Mouse (Mus musculus): Measurements from ENCODE around the gene Ndufb5.
"Not testable (repeated sequence)": the region's sequence is repeated elsewhere in the genome, so short reads cannot be mapped to it uniquely, and the experiment has no call there.

Ndufb5 gene

DNA sequence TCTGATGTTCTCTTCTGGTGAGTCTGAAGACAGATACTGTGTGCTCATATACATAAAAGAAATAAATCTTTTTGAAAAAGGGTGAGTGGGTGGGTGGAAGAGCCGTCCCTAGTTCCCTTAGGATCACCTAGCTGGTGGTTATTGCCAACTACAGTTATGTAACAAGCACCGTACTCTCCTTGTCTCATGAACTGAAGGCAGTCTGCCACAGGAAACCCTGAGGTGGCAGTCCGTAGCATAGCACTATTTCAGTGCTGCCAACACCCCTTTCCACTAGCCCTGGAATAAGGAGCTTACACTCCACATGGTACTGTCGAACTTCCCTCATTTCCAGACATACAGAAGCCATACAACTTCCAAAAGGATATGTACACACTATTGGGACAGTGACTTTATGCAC, 8.9 kb upstream of the Ndufb5 start:
- DNase-seq (ENCODE audit: low read depth), result no peak

DNA sequence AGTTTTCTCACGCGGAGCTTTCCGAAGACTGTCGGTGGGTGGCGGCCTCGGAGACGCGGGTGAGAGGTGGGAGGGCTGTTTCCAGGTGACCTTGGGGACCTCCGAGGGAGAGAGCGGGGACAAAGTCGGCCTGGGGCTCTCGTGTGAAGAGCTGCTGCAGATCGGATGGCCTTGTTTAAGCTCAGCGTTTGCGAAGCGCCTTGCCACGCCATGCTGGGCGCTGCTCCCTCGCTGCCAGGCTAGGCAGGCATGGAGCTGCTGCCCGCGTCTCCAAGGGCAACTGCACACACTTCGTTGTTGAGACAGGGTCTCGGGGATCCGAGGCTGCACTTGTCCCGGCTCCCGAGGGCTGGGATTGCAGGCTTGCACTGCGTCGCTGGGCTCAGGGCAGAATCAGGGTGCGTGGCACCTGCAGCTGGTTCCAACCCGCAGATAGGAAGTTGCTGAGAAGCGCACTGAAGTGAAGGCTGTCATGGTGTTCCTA, 424 bp downstream of the Ndufb5 start, which contains the start of gene Mrpl47:
TSS of gene Mrpl47 (minus strand) at position 434 of the 484 bp plus-strand sequence.
- no peak for DNase-seq (ENCODE audit: low read depth)

DNA sequence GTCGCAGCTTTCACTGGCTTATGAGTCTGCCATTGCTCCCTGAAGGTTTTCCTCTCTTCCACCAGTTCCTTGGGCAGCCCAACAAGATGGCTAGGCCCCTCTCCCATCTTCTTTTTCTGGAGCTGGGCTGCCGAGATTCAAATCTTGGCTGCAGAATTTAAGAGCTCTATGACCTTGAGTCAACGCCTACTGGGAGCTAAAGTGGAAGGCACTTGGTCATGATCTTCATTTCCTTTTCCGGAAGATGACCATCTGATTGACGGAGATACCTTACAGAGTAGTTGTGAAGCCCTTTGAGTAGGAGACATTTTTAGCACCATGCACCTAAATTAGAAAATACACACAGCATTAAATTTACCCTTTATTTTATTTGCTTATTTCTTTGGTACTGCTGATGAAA, 1.8 kb downstream of the Ndufb5 start:
- DNase-seq (ENCODE audit: low read depth), result no peak

DNA sequence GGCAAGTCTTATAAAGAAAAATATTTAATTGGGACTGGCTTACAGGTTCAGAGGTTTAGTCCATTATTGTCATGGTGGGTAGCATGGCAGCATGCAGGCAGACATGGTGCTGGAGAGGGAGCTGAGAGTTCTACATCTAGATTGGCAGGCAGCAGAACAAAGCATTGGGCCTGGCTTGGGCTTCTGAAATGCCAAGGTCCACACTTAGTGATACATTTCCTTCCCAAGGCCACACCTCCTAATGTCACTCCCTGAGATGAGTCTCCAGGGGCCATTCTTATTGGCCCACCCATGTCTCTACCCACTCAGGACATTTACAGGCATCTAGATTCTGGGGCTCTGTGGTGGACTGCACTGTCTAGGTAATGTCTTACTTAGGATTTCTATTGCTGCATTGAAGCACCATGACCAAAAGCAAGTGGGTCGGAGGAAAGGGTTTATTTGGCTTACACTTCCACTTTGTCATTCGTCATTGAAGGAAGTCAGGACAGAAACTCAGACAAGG, 5.5 kb downstream of the Ndufb5 start:
- no peak for DNase-seq (ENCODE audit: low read depth)

DNA sequence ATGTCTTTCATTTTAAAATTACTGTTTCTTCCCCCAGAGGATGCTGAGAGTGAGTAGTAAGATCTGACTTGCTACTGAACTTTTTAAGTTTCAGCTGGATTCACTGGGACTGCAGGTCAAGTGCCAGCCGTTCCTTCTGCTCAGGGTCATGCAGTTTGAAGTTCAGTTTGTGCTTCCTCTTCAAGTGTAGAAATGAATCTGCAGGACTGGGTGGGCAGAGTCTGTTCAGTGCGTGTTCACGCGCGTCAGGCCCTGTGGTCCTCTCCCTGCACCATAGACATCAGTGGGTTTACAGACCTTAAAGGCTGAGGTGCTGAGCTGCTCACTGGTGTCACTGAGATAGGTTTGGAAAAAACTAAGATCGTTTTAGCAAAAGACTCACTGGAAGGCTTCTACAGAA, 8.2 kb downstream of the Ndufb5 start:
- no peak for DNase-seq (ENCODE audit: low read depth)

DNA sequence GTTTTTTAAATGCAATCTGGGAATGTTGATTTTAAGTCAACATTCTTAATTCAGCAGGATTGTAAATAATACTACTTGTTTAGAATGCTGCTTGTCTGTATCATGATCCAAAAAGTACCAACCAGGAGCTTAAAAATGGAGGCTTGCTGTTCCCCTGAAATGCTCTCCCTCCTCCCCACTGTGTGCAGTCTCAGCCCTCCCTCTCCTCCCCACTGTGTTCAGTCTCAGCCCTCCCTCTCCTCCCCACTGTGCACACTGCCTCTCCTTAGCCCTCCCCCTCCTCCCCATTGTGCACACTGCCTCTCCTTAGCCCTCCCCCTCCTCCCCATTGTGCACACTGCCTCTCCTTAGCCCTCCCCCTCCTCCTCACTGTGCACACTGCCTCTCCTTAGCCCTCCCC, 8.6 kb downstream of the Ndufb5 start:
- DNase-seq (ENCODE audit: low read depth), result not testable (repeated sequence)

DNA sequence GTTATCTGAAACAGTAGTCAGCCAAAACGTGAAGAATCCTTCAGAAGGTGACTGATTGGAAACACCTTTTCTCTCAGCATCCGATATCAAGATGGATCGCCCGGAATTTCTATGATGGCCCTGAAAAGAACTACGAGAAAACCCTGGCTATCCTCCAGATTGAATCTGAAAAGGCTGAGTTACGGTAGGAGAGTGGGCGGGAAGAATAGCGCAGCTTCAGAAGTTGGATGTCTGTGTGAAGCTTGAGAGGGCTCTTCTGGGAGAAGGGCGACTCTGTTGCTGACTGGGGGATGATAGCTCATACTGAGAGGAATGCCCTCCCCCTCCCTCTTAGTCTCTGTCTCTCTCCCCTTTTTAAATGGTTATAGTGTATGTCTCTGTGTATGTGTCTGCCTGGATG, 11.6 kb downstream of the Ndufb5 start:
- DNase-seq (ENCODE audit: low read depth), result no peak

DNA sequence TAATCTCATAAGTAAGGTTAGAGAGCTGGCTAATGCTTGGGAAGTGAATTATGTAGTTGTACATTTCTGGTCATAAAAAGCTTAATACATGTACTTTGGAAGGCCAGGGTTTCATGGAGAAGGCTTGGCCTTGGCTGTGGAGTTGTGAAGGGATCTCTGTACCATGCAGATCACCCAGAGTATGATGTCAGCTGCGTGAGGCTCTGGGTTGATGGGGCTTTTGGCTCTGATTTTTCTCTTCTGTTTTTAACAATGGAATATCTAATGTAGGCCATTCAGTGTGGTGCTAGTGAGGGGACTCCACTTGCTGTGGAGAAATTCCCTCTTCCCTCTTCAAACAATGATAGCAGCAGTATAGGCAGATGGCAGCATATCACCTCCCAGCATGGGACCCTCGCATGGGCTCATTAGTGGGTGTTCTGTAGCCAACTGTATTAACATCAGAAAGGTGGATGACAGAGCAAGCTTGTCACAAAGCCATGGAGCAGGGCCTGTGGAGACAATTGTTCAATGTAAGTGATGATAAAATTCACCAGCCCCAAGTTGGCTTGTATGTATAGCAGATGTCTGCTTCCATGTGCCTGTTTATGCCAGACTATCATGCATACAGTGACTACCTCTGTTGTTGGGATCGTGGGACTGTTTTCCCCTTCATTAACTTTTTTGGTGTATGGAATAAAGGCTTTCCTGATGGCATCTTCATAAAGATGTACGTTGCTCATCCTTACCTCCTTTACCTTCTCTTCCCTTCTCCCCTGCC, 13.2 kb downstream of the Ndufb5 start:
- DNase-seq (ENCODE audit: low read depth), result no peak

DNA sequence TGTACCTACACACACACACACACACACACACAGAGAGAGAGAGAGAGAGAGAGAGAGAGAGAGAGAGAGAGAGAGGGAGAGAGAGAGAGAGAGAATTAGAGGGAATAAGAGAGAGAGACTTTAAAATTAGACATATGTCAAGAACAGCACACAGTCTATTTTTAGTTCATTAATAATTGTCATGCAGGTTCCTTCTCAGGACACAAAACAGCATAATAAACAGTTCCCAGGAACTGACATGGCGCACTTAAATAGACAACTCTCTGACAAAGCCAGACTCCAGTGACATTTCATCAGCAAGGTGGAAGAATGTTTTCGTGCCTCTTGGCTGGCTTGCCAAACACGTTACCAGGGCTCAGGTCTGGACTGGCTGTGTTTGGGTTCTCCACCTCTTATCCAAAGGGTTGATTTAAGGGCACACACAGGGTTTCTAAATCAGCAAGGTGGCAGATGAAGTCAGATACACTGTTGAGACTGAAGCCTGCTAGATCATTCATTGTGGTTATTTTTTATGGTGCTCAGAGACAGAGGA, 17.7 kb downstream of the Ndufb5 start:
- DNase-seq (ENCODE audit: low read depth), result no peak

DNA sequence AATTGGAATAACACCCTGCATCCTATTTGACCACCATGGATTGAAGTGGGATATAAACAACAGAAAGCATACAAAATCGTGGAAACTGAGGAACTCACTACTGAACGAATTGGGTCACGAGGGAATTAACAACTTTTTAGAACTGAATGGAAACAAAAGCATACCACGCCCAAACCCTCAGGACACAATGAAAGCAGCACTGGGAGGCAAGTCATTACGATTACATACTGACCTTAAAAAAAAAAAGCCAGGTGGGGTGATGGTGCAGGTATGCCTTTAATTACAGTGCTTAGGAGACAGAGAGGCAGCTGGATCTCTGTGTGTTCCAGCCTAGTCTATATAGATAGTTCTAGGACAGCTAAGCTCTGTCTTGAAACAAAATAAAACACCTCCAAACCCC, 22.4 kb downstream of the Ndufb5 start:
- no peak for DNase-seq (ENCODE audit: low read depth)

DNA sequence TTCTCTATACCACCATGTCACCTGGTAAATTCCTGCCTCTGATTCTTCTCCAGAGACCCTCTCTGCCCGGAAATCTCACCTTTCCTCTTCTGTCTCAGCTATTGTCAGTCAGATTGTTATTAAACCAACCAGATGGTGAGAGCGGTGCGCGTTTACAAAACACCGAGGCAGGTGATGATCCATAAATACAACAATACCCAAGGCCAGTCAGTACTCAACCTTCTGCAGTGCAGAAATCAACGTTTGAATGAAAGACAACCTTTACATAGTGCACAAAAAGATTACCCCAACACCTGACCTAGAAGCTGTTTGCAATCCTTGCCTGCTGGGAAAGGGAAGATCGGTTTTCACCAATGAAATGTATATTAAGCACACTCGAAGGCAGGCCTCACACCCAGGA, 26.2 kb downstream of the Ndufb5 start:
- DNase-seq (ENCODE audit: low read depth), result no peak

DNA sequence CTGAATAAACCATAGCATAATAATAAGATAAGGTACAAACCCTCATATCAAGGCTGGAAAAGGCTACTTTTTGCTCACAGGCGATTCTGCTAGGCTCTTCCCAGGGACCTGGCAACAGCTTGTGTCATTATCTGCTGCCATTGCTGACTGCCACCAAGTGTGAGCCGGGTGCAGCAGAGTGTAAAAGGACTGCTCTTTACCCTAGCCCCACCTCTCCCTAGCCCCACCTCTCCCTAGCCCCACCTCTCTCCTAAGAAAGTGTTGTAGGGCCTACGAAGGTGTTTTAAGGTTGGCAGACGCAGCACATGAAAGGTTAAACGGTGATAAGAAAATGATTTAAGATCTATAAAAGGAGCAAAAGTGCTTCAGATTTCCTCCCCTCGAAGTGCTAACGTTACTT, 27.1 kb downstream of the Ndufb5 start:
- DNase-seq (ENCODE audit: low read depth), result no peak

DNA sequence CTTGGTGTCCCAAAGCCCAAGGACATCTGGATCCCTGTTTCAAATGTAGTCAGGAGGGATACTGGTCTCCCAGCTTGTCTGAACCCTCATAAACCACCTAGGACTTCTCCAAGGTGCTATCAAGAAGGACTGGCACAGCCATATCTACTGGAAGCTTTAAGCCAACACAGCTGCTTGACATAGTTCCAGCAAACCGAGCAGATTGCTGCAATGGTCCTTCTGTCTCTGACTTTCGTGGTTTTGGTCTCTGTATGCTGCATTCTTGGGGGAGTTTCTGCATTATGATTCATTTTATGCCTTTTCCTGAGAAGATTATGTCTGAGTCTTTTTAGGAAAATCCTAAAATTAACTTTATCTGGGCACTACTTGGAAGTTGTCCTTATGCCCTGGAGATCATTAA, 34.0 kb downstream of the Ndufb5 start:
- DNase-seq (ENCODE audit: low read depth), result peak; percentile 6

All from fibroblast of lung, adult 2 months (primary cell).